Mouse (Mus musculus) frontal cortex, postnatal 36 days (tissue): ENCODE measurements around the gene Dnajb4.

ENCODE experiments used
- DNase-seq, 2 experiments: peaks; one replicate each; pipeline ENCODE4 v3.0.0; 2022; ENCODE audit warnings: low spot score in 2 of 2

The Dnajb4 gene

GRCm38 (mm10) chr3:152209967-152210634, at the start of gene Dnajb4, which contains the start of gene Fubp1:
Dnajb4 (minus strand) TSS chr3:152210302.
Fubp1 (plus strand) TSS chr3:152210422.
- DNase-seq, result peak; percentile 100

DNA sequence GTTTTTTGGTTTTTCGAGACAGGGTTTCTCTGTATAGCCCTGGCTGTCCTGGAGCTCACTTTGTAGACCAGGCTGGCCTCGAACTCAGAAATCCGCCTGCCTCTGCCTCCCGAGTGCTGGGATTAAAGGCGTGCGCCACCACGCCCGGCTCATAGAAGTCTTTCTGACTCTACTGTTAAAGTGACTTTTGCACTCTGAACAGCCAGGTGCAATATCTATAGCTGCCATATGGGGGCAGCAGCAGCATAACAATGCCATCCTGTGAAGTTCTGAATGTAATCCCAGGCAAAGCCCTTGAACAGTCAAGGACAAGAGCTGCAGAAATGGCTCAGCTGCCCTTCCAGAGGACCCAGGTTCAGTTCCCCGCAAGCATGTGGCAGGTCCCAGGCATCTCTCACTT, 49.3 kb upstream of the Dnajb4 start:
- peak; percentile 77 to 79 for DNase-seq

- no peak for DNase-seq
Measured at GRCm38 (mm10) chr3:152257528-152257927, 47.4 kb upstream of the Dnajb4 start.

- no peak for DNase-seq
Measured at GRCm38 (mm10) chr3:152250487-152250886, 40.4 kb upstream of the Dnajb4 start.

- DNase-seq, result no peak
Measured at GRCm38 (mm10) chr3:152247708-152248107, 37.6 kb upstream of the Dnajb4 start.

- DNase-seq, result no peak
Measured at GRCm38 (mm10) chr3:152245273-152245910, 35.3 kb upstream of the Dnajb4 start.

DNA sequence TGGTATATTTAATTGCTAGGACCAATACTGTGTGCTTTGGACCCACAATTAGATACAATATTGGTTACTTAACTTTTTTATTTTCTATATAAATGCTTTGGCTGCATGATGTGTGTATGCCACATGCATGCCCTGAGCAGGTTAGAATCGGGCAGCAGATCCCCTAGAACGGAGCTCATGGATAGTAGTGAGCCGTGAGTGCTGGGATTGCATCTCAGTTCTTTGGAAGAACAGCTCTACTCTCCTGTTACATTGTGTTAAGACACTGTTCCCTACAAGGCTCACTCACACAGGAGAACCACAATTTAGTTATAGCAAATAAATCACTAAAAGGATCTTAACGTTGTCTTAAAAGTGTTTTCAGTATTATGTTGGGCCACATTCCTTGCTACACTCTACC, 33.2 kb upstream of the Dnajb4 start:
- DNase-seq, result no peak

DNA sequence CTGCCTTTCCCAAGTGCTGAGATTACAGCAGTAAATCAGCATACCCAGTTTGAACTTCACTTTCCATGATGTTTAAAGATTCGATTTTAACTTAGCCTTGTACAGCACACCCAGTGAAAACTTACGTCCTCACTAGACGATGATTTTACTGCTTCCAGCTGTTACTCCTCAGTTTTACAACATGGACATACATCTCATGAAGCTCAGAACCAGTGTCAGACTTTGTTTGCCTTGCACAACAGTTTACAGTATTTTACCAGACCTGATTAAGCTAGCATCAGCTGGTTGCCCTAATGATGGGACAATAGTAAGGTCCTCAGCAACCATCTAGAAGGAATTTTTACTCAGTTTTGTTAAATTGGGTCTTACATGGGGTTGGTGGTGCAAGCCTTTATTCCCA, 31.0 kb upstream of the Dnajb4 start:
- DNase-seq, result no peak

DNA sequence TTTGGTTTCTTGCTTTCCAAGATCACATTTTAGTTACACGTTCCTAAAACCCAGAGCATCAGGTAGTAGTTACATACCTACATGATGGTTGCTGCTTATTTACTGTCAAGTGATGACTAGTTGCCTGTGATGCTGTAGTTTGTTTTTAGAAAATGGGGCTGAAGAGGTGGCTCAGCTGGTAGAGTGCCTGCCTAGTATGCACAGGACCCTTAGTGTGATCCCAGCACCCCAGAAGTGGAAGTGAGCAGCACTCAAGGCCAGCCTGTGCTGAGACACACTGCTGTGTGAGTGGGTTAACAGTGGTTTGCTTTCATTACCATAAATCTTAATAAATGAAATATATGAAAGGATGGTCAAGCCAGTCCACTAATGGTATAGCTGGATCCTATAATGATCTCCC, 29.5 kb upstream of the Dnajb4 start:
- DNase-seq, result no peak

DNA sequence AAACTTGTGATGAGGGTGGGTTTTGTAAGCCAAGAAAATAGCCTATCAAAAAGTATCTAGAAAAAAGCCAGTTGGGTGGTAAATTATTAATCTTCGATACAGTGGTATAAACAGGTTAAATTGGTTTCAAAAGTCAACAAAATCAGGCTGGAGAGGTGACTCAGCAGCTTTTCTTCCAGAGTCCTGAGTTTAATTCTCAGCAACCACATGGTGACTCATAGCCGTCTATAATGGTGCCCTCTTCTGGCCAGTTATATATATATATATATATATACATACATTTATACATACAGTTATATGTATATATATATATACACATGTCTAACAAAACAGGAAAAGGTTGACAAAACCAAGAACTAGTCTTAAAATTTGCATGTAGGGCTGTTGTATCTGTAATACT, 28.7 kb upstream of the Dnajb4 start:
- no peak for DNase-seq

DNA sequence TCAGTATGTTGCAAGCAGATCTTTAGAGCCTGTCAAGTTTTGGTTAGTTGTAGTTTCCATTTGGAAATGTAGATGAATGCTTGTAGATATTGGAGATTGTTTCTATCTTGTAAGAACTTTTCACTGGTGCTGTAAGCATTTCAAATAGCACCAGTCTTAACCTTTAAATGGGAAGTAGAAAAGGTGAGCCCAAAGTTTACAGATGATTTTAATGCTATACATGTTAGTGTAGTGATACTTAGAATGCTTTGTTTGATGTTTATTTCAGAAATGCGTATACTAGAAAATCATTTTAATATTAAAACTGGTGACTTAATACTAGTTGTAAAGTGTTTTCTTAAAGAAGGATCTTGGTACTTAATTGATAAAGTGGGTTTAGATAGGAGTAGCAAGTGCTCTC, 25.7 kb upstream of the Dnajb4 start:
- DNase-seq, result no peak

GRCm38 (mm10) chr3:152235238-152235637, 25.1 kb upstream of the Dnajb4 start:
- DNase-seq, result no peak

DNA sequence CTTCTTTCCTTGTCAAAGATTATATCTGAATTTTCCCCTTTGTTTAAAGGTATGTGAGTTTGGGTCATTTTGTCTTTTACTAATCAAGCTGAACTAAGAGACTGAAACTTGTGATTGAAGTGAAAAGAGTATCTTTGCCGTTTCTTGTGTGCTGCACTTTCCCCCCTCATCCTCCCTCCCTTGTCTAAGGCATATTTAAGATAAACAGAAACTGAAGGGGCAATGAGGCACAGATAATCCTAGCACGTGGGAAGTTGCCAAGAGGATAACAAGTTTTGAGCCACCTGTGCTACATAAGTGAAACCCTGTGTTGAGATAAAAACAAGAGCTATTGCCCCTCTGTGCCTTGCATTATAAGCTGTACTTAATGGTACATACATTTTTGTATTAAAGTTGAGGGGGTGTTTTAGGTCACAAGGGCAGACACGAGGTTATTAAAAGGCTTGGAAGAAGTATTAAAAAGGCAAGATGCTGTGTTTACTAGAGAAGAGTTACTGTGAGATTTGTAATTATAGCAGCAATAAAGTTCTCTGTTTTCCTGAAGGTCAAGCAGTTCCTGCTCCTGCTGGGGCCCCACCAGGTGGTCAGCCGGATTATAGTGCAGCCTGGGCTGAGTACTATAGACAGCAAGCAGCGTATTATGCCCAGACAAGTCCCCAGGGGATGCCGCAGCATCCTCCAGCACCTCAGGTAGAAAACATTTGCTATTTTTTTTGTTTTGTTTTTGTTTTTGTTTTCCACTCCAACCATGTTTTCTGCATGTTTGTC, 21.4 kb upstream of the Dnajb4 start:
- DNase-seq, result no peak

DNA sequence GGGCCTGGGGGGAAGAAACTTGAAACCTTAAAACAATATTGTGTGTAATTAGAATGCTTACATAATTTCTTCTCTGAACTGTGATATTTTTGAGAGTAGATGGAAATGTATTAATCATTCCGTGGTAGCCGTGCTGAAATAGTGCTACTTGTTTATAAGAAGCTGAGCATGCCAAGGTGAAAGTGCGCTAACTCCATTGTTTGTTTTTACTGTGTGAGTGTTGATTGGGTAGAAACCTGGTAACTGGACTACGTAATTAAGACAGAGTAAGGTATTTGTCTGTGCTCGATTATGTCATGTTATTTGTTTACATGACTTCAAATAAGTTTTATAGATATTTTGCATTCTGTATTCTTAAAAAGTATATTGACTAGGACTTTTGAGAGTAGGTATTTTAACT, 19.2 kb upstream of the Dnajb4 start:
- DNase-seq, result no peak

- DNase-seq, result no peak
Measured at GRCm38 (mm10) chr3:152228843-152229242, 18.7 kb upstream of the Dnajb4 start.

DNA sequence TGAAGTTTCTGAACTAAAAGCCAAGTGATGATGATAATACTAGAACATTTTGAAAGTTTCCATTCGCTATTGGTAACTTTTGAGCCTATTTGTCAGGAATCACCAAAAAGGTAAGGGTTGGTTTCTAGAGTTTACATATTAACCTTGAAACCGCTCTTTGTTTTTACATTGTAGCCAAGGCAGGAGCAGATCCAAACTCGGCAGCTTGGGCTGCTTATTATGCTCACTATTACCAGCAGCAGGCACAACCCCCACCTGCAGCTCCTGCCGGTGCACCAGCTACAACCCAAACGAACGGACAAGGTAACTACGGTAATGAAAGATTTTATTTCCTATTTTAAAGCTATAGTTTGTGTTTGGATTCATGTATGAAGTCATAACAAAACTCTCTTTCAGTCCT, 15.8 kb upstream of the Dnajb4 start:
- no peak for DNase-seq

GRCm38 (mm10) chr3:152224918-152225317, 14.8 kb upstream of the Dnajb4 start:
- no peak for DNase-seq

- no peak for DNase-seq
Measured at GRCm38 (mm10) chr3:152213416-152213815, 3.3 kb upstream of the Dnajb4 start.

DNA sequence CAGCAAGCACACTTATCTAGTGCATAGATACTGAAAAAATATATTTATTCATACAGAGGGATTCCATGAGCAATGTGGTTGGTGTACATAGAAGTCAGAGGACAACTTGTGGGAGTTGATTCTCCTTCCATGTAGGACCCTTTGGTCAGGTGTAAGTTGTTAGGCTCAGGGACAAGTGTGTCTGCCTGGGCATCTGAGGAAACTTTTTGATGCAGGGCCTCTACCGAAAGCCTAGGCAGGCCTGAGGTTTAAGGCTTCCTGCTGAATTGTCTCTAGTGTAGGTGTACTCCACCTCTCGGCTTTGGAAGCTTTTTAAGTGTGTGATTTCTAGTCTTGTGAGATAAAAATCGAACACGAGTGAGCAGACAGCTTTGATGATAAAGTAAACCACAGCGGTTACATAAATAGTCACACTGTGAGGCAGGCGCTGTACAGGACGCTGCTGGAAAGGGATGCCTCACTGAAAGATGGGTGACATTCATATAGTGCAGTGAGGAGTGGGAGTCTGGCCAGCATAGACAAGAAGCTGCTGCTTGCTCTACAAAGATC, 1.7 kb upstream of the Dnajb4 start:
- peak in 1 of 2 experiments; percentile 20 for DNase-seq

DNA sequence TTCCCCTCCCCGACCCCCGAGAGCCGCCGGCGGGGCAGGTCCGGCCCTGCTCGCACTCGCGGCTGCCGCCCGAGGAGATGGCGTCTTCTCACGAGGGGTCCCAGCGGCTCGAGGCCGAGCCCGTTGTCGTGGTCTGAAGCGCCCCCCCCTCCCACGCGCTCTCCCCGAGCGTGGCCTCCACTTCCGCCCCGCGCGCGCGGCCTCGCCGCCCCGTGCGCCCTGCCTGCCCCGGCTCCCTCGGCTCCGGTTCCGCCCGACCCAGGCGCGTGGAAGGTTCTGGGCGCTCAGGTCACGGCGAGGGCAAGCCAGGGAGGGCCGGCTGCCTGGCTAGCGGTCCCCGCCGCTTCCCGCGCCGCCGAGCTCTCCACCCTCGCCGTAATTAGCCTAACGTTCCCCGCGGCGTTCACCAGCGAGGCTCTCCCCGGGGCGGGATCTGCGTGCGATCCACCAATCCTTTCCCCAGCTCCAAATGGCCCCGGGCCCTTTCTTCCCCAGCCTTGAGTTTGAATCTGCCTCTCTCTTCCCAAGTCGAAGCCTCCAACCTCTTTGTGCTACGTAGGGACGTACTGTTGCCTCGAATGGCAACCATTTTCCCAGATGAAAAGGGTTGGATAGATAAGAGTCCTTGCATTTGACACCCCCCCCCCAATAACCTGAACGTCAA, 758 bp upstream of the Dnajb4 start:
- DNase-seq, result peak; percentile 61 to 67

DNA sequence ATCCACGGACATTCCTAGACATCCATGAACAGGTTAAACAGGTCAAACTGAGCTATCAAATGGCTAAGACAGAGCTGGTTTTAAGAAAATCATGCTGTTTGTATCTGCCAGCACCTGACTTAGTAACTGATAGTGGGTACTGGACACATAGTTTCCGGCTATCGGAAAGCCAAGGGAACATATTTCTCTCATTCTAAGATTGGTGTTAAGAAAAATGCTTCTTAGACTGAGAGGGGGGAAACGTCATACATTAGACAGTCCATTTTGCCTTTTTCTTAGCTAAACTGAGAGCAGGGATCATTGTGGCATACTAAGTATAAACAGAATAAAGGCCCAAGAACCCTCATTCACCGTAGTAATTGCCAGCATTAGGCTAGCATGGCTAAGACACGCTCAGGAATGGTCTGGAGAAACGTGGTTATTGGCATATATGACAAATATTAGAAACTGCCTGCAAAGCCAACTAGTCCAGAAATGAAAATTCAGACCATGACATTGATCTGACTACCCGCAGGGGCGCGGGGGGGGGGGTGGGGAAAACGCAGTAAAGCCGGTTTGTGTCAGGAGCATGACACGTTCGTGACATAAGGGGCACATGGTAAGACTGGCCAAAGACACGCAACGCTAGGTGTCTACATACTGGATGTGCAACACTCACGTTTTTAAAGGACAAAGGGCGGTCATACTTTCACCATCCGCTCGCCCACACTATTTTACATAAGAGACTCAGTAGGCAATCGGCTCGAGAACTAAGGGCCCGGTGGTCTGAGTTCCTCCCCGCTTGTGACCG, 730 bp downstream of the Dnajb4 start:
- DNase-seq, result peak in 1 of 2 experiments; percentile 19
